ENCODE assay signal across 9 mouse cellular contexts in the genomic region with DNA sequence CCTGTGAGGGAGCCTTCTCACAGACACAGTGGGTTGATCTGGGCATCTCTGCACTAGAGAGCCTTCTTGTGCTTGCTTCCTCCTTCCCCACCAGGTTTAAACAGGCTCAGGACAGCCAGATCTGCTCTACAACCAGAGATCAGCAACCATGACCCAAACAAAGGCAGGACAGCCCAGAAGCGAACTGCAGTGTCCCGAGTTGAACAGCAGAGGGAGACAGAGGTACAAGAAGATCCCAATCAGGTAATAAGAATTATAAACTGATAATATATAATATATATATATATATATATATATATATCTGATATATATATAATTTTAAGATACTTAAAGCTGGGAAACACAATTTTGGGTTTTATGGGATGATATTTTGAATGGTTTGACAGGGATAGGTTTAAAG. TPM values are rescaled to one million over a fixed set of nuclear protein-coding genes. Genes with fewer than 3 reads are reported as not detected.
A peak's percentile ranks its signal among the peaks of the same experiment; 100 is the strongest.
DNase-seq lines count a peak whose midpoint lies in the region; ATAC-seq and TF ChIP-seq lines count a peak whose summit lies in the region.
"Had no signal": no experiment of that assay in that cellular context is flagged by ENCODE, and none has a peak within 500 bp of the region (broad histone marks: within the 10 kb centered on the region; RNA-seq: fewer than 3 reads in every experiment).

No protein-coding gene starts in this region.

- H3K4me3 ChIP-seq in forebrain, embryonic 11.5 days (ENCODE audit: low read depth, low read length), result no peak overlapping the region
- no peak overlapping the region for H3K4me3 ChIP-seq in forebrain, embryonic 13.5 days
- H3K4me3 ChIP-seq in liver, embryonic 11.5 days (ENCODE audit: low read depth, low read length), result no peak overlapping the region
- no peak overlapping the region for H3K4me3 ChIP-seq in lung, adult 2 months (replicated peaks; ENCODE audit: extremely low read depth, low read depth, low read length)

- TF ChIP-seq POLR2A in lung, adult 2 months (IDR thresholded peaks at IDR 0.05; ENCODE audit: borderline replicate concordance, extremely low read depth, low read depth, low read length), result no peak

- H3K4me1 ChIP-seq in forebrain, embryonic 11.5 days (replicated peaks; ENCODE audit: control insufficient read depth, insufficient read depth, low read length), result no peaks in the 10 kb centered on the region
- no peaks in the 10 kb centered on the region for H3K4me1 ChIP-seq in forebrain, embryonic 13.5 days
- no peaks in the 10 kb centered on the region for H3K4me1 ChIP-seq in liver, embryonic 11.5 days (replicated peaks; ENCODE audit: control insufficient read depth, insufficient read depth, low read length)
- H3K4me1 ChIP-seq in lung, adult 2 months (ENCODE audit: control insufficient read depth, insufficient read depth, low read length), result no peaks in the 10 kb centered on the region

- H3K27me3 ChIP-seq in forebrain, embryonic 11.5 days (ENCODE audit: control insufficient read depth, insufficient read depth, low read length), result no peaks in the 10 kb centered on the region
- H3K27me3 ChIP-seq in forebrain, embryonic 13.5 days, result 0 out of 2 replicates have a peak, but pooled peaks cover 4% of the 10 kb centered on the region
- no peaks in the 10 kb centered on the region for H3K27me3 ChIP-seq in liver, embryonic 11.5 days (replicated peaks; ENCODE audit: control insufficient read depth, insufficient read depth, low read length)

- peak; percentile 75 for DNase-seq in forebrain, embryonic 11.5 days (ENCODE audit: low spot score)
- DNase-seq in liver, result peak; percentile 25
- DNase-seq in liver, embryonic 11.5 days (ENCODE audit: low spot score), result no peak
- peak; percentile 60 for DNase-seq in ES-CJ7 (ENCODE audit: low read depth, low spot score)
- DNase-seq in embryo, embryonic 10.5 days (ENCODE audit: low spot score), result peak; percentile 76
- DNase-seq in lung, adult 2 months, result no peak
- DNase-seq in yolk sac, embryonic 10.5 days (ENCODE audit: low spot score), result peak; percentile 18

- H3K36me3 ChIP-seq in forebrain, embryonic 11.5 days (ENCODE audit: control insufficient read depth, insufficient read depth, low read length), result no peaks in the 10 kb centered on the region
- H3K36me3 ChIP-seq in forebrain, embryonic 13.5 days (ENCODE audit: poor library complexity, severe bottlenecking), result no peaks in the 10 kb centered on the region
- H3K36me3 ChIP-seq in liver, embryonic 11.5 days (ENCODE audit: control insufficient read depth, insufficient read depth, low read length), result no peaks in the 10 kb centered on the region

- no peak overlapping the region for H3K4me2 ChIP-seq in forebrain, embryonic 11.5 days (ENCODE audit: low read depth, low read length, severe bottlenecking)
- no peak overlapping the region for H3K4me2 ChIP-seq in forebrain, embryonic 13.5 days
- H3K4me2 ChIP-seq in liver, embryonic 11.5 days, result no peak overlapping the region

- H3K9ac ChIP-seq in forebrain, embryonic 11.5 days (ENCODE audit: low read length), result no peak overlapping the region
- no peak overlapping the region for H3K9ac ChIP-seq in forebrain, embryonic 13.5 days
- H3K9ac ChIP-seq in liver, embryonic 11.5 days (ENCODE audit: low read depth, low read length), result no peak overlapping the region

- H3K9me3 ChIP-seq in forebrain, embryonic 11.5 days (ENCODE audit: control insufficient read depth, low read length), result no peaks in the 10 kb centered on the region
- H3K9me3 ChIP-seq in forebrain, embryonic 13.5 days (replicated peaks), result no peaks in the 10 kb centered on the region
- H3K9me3 ChIP-seq in liver, embryonic 11.5 days (ENCODE audit: control insufficient read depth, low read length), result no peaks in the 10 kb centered on the region

- TF ChIP-seq CTCF in lung, adult 2 months (IDR thresholded peaks at IDR 0.05; ENCODE audit: insufficient read depth, low read length), result peak; percentile 81

- H3K27ac ChIP-seq in forebrain, embryonic 11.5 days (ENCODE audit: low read depth, low read length), result no peak overlapping the region
- H3K27ac ChIP-seq in forebrain, embryonic 13.5 days, result no peak overlapping the region
- no peak overlapping the region for H3K27ac ChIP-seq in liver, embryonic 11.5 days (ENCODE audit: low read depth, low read length)

- ATAC-seq in forebrain, embryonic 11.5 days (replicated peaks; ENCODE audit: low FRiP score), result no peak
- no peak for ATAC-seq in forebrain, embryonic 13.5 days
- ATAC-seq in liver, embryonic 11.5 days (replicated peaks; ENCODE audit: low FRiP score), result no peak

- 0% methylated on average over 2 of the region's 2 CpGs for WGBS in forebrain, embryonic 11.5 days
- WGBS in forebrain, embryonic 13.5 days, result 0% methylated on average over 2 of the region's 2 CpGs
- 2% methylated on average over 2 of the region's 2 CpGs for WGBS in liver, embryonic 11.5 days
- WGBS in lung, adult 2 months, result 3% methylated on average over 2 of the region's 2 CpGs

RNA-seq across cellular contexts. Expression of a gene that starts 22.5 kb away (rescaled TPM):
- polyA plus RNA-seq in forebrain, embryonic 11.5 days (2014; fragmentation: Nextera tagmentation; extraction: Ambion mirVana), result not detected in 2 replicates
- polyA plus RNA-seq in forebrain, embryonic 13.5 days (2015; fragmentation: Nextera tagmentation; extraction: Ambion mirVana), result not detected in 2 replicates
- polyA plus RNA-seq in liver, embryonic 11.5 days (2014; fragmentation: Nextera tagmentation; extraction: Ambion mirVana), result not detected in 2 replicates
- 0.37 TPM in 1 of 2 replicates, not detected in the other for polyA plus RNA-seq in lung, adult 2 months (2012; rRNA removed)
- polyA plus RNA-seq: large intestine, adult 2 months had no signal

RNA-seq across cellular contexts. Expression of a gene that starts 51.0 kb away (rescaled TPM):
- not detected in 2 replicates for polyA plus RNA-seq in forebrain, embryonic 11.5 days (2014; fragmentation: Nextera tagmentation; extraction: Ambion mirVana)
- polyA plus RNA-seq in forebrain, embryonic 13.5 days (2015; fragmentation: Nextera tagmentation; extraction: Ambion mirVana), result 0.05 TPM in 1 of 2 replicates, not detected in the other
- not detected in 2 replicates for polyA plus RNA-seq in liver, embryonic 11.5 days (2014; fragmentation: Nextera tagmentation; extraction: Ambion mirVana)
- polyA plus RNA-seq in lung, adult 2 months (2012; rRNA removed), result 0.02 TPM in 1 of 2 replicates, not detected in the other
- polyA plus RNA-seq: large intestine, adult 2 months had no signal

RNA-seq across cellular contexts. Expression of a gene that starts 54.1 kb away (rescaled TPM):
- 121 and 141 TPM in 2 replicates for polyA plus RNA-seq in forebrain, embryonic 11.5 days (2014; fragmentation: Nextera tagmentation; extraction: Ambion mirVana)
- polyA plus RNA-seq in forebrain, embryonic 13.5 days (2015; fragmentation: Nextera tagmentation; extraction: Ambion mirVana), result 56.6 and 57.6 TPM in 2 replicates
- polyA plus RNA-seq in liver, embryonic 11.5 days (2014; fragmentation: Nextera tagmentation; extraction: Ambion mirVana), result 390 and 480 TPM in 2 replicates
- polyA plus RNA-seq in lung, adult 2 months (2012; rRNA removed), result 16.9 and 25.4 TPM in 2 replicates

Comparison
In these comparisons a context has a peak if more than half of its experiments do, and no peak if none do; other contexts are left out.
1. DNase-seq: peak in forebrain, embryonic 11.5 days (single experiment), liver (single experiment), ES-CJ7 (single experiment), embryo, embryonic 10.5 days (single experiment) and yolk sac, embryonic 10.5 days (single experiment); none in liver, embryonic 11.5 days (single experiment) and lung, adult 2 months (single experiment).